Mouse (Mus musculus) c-Kit-positive CD71-positive TER-119-negative erythroid progenitor cells, embryonic 14.5 days (primary cell): Measurements from ENCODE around the gene Mecom.

ENCODE experiments used
- DNase-seq: peaks from one replicate; pipeline ENCODE4 v3.0.0-alpha.2; 2013; ENCODE audit warnings: low read depth

Mecom gene

DNA sequence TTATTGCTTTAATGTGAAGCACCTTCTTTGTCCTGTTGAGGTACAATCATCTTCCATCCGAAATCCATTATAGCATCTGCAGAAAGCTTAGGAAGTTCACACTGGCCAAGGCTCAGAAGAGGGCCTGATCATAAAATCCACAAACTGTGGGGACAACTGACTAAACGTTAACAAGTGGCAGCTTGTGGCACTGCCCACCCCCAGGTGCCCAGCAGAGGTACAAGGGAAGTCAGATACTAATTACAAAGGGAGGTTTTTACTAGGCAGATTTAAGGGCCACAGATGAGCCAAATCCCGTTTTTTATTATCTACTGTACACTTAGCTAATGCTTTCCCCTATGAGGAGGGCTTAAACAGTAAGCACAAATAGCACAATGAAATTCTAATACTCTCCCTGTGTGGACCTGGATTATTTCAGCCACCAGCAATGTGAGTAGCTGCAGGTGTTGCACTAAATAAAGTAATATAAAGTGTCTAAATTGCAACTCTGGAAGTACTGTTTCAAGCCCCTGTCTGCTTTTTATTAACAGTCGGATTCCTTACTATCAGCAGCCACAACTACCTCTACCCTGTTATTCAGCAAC lies 443.2 kb downstream of the Mecom start:
- no peak for DNase-seq

DNA sequence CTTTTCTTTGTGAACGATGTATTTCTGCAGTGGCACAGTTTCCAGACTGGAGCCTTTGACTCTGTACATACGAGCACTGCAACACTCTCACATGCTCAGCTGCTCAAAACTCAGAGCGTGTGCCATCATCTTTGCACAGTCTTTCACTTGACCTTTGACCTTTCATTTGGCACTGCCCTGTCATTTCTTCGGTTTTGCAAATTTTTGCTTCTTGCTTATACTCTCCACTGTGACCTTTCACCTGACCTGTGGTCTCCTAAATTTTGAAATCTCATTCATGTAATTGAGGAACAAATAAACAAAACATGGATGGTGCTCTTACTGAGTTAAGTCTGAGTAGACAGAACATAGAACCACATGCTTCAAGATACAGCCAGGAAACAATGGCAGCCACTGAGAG lies 446.7 kb downstream of the Mecom start:
- DNase-seq, result no peak

DNA sequence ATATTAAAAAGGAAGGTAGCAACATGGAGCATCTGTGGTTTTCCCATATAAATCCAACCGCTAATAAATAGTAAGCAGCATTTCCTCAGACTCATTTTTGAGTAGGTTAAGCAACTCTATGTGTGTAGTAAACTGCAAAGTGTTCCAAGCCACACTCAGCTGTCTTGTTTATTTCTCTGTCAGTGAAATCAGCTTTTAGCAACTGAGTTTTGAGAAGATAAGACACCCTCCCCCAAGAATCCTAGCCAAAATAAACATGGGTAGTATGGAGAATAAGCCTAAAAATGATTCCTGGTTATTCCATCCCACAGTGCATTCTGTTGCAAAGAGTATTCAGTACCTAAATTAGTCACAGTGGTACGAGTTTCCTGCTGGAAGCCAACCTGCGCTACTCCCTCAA lies 450.1 kb downstream of the Mecom start:
- no peak for DNase-seq

DNA sequence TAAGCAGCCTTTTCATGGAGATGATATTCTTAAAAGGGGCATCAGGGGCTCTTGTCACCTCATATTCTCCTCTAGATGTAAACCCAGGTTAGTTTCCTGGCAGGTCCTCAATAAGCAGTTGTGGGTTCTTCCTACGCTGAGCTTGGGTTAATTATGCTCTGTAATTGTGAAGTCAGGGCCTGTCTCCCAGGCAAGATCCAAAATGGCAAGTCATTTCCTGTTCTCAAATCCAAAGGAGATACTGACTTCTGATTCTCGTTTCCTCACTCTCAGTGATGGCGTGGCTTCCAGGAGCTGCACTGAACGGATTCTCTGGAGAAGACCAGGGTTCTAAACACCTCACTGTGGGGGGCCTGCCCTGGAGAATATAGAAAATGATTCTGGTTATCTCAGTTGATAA lies 450.7 kb downstream of the Mecom start:
- no peak for DNase-seq

DNA sequence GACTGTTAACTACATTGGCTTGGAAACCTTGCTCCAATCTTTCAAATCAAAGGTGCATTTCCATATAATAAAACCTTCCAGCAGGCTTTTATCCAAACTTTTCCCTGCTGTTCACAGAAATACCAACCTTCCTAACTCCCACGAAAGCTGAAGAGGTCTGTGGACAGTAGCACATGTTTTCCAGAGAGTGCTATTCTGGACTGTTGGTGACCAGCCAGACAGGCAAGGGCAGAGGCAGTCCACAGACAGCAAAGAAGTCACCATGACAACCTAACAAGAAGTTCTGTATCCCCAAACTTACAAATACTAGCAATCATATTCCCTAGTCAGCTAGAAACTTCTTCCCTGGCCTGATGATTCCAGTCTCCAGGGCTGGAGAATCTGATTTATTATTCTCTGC lies 454.8 kb downstream of the Mecom start:
- no peak for DNase-seq

DNA sequence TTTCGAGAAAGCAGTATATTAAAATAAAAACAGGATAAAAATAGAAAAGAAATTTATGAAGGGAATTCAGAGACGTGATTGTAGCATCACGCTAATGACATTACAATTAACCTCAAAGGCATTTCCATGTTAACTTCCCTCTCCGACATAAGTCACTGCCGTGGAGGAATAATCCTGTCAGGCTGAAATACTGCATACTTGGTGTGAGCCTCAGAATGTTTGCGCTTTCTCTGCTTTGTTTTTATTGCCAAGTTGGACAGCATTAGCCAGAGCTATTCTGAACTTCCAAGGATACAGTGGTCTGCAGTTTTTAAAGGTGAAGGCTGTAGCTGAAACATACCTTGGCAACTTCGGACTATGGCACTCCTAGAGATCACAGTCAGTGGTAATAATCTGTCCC lies 455.3 kb downstream of the Mecom start:
- no peak for DNase-seq

DNA sequence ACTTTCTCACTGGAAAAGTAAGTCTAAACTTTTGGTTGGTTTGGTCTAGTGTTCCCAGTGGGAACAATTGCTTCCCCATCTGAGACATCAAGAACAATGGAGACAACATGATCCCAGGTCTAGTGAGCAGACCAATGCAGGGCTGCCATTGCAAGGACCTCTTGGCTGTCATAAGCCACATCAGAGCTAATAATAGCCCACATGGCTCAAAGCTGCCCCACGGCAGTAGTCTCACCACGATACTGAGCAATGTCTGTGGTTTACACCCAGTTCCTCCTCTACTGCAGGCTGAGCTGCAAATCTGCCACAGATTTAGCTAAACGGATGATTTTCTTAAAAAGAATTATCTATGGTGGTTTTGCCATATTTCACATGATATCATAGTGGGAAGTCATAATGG lies 455.9 kb downstream of the Mecom start:
- no peak for DNase-seq

GRCm38 (mm10) chr3:30091401-30091800 lies 456.4 kb downstream of the Mecom start:
- DNase-seq, result no peak

- no peak for DNase-seq
Measured at GRCm38 (mm10) chr3:30086139-30086538, 461.7 kb downstream of the Mecom start.

DNA sequence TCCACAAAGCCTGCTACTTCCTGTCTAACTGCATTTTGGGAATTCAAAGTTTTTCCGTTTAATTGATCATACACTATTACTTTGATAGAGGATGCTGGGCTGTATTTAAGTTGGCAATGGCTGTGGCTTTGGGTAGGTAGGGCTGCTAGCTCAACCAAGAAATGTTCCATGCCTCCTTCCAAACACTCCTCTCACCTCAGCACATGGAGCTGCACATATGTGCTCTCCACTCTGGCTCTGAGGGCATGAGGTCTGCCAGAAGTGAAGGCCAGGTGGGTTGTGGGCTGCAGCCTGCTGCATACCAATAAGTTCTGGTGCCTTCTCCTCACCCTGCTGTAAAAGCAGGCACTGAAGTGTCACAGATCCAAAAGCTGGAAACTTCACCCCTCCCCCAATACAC lies 464.0 kb downstream of the Mecom start:
- DNase-seq, result no peak

DNA sequence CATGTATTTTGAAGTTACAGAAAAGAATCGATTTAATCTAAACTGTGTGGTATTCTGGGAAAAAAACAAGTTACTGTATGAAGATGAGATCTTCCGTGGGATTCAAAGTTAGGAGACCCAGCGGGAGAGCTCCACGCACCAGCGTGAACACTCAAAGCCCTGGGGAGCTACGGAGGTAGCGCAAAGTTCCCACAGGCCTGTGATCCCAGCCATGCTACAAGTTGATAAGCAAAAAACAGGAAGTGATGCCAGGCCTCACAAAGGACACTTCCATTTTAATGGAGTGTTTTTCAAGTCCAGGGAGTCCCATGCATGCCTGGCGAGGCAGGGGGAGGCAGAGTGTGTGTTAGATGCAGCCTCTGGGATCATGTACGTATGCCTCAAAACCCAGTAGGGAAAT lies 464.5 kb downstream of the Mecom start:
- DNase-seq, result no peak

- no peak for DNase-seq
Measured at GRCm38 (mm10) chr3:30080827-30081226, 467.0 kb downstream of the Mecom start.

DNA sequence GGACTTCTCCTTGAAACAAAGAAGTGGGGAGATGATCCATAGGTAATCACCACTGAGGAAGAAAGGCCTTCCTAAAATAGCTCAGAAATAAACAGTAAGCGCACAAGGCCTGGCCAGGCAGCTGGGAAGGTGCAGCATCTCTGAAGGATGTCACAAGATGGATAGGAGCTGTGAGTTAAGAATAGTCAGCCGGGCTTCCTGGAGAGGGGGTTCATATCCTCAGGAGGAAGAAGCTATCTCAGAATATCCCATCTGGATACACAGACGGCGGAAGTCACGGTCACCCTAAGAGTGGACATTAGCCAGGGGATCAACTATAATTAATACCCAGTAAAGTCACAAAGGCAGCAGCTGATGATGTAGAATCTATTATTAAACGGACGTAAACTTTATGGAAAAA lies 471.3 kb downstream of the Mecom start:
- DNase-seq, result no peak

DNA sequence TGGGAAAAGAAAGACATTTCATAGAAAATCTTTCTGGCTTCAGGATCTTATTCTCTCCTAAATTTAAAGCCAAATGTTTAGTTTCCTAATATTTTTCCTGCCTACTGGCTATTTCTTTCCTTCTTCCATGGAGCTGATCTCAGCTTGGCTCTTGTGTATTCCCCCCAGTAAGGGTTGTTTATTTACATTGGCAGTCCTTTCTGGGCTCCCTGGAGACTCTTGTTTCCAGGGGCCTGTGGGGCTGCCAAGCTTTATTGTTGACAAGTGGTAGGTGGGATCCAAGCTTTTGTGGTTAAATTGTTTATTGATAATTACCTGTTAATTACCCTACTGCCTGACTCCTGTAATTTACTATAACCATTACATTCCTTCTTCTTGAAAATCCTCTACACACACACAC lies 476.5 kb downstream of the Mecom start:
- no peak for DNase-seq

DNA sequence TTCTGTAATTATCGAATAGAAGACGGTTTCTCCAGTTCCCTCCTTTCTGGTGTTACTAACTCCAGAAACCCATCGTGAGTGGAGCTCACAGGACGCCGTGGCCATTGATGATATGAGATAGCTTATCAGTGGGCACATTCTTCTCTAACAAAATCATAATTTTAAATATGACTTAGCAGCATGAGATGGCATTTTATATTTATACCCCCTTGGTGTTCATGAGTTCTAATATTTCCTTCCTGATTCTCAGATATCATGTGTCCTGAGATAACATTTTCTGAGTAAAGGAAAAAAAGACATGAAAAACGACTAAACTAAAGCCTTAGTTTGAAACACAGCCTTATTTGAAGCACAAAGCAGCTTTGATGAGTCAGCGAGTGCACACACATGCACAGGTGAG lies 481.3 kb downstream of the Mecom start:
- DNase-seq, result no peak

- no peak for DNase-seq
Measured at GRCm38 (mm10) chr3:30060058-30060457, 487.8 kb downstream of the Mecom start.

GRCm38 (mm10) chr3:30059615-30060014 lies 488.2 kb downstream of the Mecom start:
- no peak for DNase-seq

DNA sequence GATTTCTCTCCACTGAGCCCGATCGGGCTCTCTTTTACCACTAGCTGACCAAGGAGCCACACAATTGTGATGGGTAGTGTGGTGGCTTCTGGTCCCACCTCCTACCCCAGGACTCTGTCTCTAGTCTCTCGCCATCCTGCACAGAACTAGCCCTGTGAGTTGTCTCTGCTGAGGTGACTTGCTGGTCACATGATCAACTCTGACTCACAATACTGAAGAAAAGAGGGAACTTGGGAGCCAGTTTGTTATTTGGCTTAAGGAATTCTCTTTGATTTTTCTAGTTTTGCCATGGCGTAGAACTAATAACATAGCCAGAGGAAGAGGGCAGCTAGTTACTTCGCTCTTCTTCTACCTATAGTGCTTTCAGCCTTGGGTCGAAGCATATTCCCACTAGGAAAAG lies 496.5 kb downstream of the Mecom start:
- no peak for DNase-seq

DNA sequence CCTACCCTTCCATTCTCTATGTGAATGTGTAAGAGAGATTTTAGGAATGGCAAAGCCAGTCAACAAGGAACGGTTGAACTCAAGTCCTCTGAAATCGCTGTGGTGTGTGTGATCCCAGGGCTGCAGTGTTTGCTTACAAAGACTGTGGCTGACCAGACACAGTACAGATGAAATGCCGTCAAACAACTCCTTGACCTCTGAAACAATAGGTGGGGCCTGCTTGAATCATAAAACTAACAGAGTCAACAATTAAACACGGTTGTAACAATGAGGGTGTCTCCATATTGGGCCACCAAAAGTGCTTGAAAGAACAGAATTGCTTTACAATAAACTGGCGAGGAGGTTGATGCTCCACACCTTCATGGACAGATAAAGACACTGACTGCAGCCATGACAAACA lies 497.0 kb downstream of the Mecom start:
- no peak for DNase-seq

- no peak for DNase-seq
Measured at GRCm38 (mm10) chr3:30048792-30049191, 499.0 kb downstream of the Mecom start.

GRCm38 (mm10) chr3:30048157-30048556 lies 499.7 kb downstream of the Mecom start:
- no peak for DNase-seq

DNA sequence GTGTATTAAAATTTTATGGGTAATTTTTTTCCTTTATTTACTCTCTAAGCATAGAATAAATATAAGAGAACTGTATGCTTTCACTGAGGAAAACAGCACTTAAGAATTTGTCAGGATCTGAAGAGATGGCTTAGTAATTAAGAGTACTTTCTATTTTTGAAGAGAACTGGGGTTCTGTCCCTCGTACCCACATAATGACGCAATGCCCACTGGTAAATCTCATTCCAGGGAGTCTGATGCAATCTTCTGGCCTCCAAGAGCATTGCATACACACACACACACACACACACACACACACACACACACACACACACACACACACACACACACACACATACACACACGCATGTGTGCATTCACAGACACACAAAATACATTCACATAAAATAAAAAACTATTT lies 504.3 kb downstream of the Mecom start:
- DNase-seq, result no peak

DNA sequence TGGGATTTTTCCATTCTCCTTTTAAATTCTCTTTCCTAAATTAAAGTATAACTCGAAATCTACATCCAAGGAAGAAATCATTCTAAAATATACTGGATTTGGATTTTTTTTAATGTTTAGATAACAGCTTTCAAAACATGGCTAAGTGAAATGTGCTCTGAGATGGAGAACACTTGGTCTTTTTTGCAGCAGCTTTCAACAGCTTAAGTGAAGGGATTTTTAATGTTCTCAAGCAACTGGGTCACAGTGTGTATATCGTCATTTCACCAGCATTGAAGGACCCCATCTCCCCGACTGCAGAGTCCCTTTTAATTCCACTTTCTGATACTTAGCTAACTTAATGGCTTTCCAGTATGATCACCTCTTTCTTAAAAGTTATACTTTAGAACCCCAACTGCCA lies 509.3 kb downstream of the Mecom start:
- no peak for DNase-seq

DNA sequence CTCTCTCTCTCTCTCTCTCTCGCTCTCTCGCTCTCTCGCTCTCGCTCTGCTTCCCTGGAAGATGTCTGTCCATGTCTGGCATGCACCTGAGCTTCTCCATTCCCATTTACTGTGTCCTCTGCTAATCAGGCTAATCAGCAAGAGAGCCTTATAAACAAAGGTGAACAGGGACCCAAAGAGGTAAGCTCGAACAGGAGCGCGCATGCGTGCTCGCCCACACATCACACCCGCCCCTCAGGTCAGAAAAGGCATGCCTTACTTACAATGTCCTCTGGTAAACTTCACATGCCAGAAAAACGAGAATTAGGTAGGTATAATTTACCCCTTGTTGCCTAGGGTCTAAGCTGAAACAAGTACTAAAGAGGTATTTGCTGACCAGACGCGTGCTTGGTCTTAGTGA lies 527.8 kb downstream of the Mecom start:
- no peak for DNase-seq

- DNase-seq, result no peak
Measured at GRCm38 (mm10) chr3:30019411-30019810, 528.4 kb downstream of the Mecom start.
